Mouse (Mus musculus): Measurements from ENCODE around the gene Fahd1.

DNA sequence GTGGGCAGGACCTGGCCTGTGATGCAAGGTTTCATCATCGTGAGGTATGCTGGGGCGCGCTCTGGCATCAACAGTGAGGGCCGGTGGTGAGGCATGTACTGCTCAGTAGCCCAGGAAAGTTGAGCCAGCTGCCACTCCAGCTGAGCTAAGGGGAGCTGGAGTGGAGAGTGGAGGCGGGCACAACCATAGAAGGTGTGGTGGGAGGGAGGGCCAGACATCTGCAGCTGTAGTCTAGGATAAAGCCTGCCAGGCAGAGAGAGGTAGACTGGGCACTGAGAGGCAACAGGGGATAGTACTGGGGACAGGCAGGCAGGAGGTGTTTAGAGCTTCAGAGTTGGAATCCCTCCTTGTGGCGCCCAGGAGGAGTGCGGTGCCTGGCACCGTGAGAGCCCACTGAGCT, 9.9 kb upstream of the Fahd1 start:
- TF ChIP-seq CTCF (conservative IDR thresholded peaks at IDR 0.05 in 1 of 2, IDR thresholded peaks at IDR 0.05 in 1 of 2; ENCODE audit: low read depth in 2 of 2, low read length in 2 of 2): no peak
- TF ChIP-seq MEF2A (IDR thresholded peaks at IDR 0.05; ENCODE audit: borderline replicate concordance, low read depth, low read length): no peak
- no peak for TF ChIP-seq EP300 (IDR thresholded peaks at IDR 0.05; ENCODE audit: low read length)
- no peak for TF ChIP-seq ZC3H11A (IDR thresholded peaks at IDR 0.05; ENCODE audit: low read depth, low read length)
- TF ChIP-seq MXI1 (IDR thresholded peaks at IDR 0.05; ENCODE audit: low read depth, low read length): no peak
- no peak for TF ChIP-seq POLR2A (IDR thresholded peaks at IDR 0.05; ENCODE audit: low read depth, low read length)
- no peak for TF ChIP-seq ZNF384 (IDR thresholded peaks at IDR 0.05; ENCODE audit: low read depth, low read length)

Measured in CH12.LX (cell line).